Mouse (Mus musculus): ENCODE results near the gene Tom1l2.

Tom1l2 gene

GRCm38 (mm10) chr11:60345868-60346267 is 6.8 kb downstream of the Tom1l2 start:
- DNase-seq, result no peak

GRCm38 (mm10) chr11:60339361-60339760 is 13.3 kb downstream of the Tom1l2 start:
- no peak for DNase-seq

DNA sequence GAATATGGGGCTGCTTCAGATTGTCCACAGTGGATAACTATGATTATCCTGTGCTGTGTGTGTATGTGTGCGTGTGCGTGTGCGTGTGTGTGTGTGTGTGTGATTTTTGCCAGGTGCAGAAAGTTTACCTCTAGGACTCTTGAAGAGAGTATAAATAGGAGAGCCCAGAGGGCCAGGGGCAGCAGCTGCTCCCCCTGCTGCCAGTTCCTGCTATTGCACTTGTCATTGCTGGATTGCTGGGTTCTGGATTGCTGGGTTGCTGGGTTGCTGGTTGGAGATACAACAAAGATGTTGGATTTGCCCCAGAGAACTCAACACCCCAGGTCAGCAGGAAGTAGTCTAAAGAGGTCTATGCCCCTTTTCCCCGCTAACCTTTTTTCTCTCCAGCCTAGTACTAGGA is 14.4 kb downstream of the Tom1l2 start:
- peak; percentile 66 to 67 for DNase-seq

GRCm38 (mm10) chr11:60335771-60336170 is 16.9 kb downstream of the Tom1l2 start:
- DNase-seq, result no peak

- DNase-seq, result no peak
Observed at GRCm38 (mm10) chr11:60334124-60334523, 18.6 kb downstream of the Tom1l2 start.

- no peak for DNase-seq
Observed at GRCm38 (mm10) chr11:60333461-60333860, 19.2 kb downstream of the Tom1l2 start.

DNA sequence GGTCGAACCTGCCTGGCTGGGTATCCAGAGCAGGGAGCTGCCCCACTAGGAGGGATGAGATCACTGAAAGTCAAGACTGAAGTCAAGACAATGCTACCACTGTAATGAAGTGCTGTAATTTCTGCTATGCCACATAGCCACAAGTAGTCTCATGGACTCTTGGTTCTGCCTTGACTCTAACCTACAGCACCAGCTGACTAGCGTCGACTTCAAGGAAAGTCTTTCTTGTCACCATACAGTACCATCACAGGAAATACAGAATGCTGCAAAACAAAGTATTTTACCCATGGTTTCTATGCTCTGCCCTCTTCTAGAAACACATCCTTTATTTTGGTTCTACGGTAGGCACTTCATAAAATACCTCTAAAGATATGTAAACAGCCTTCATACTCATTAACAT is 22.2 kb downstream of the Tom1l2 start:
- DNase-seq, result no peak

DNA sequence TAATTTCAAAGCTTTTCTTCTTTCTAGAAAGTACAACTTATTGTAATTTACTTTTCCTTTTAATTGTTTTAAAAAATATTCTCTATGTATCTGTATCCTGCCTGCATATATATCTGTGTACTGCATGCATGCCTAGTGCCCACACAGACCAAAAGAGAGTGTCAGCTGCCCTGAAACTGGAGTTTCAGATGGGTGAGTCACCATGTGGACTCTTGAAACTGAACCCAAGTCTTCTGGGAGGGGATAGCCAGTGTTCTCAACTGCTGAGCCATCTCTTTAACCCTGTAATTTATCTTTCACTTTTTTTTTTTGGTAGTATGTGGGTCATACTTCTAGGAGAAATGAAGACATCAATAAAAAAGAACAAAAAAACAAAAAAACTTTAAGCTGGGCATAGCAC is 29.0 kb downstream of the Tom1l2 start:
- DNase-seq, result no peak

DNA sequence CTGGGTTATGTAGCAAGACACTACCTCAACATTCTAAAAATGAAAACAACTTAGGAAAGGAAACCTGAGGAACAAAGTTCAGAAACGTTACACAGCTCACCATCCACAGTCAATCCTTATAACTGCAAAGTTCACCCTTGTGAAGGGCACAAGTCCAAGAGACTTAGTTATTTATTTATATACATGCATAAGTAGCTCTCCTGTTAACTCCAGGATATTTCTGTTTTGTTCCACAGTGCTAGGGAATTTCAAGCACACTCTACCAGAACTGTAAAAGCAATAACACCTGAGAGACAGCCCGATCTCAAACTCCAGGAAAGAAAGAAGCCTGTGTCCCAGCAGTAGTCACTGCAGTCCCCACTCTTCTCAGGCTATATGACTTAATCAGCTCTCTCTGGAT is 31.3 kb downstream of the Tom1l2 start:
- DNase-seq, result no peak

DNA sequence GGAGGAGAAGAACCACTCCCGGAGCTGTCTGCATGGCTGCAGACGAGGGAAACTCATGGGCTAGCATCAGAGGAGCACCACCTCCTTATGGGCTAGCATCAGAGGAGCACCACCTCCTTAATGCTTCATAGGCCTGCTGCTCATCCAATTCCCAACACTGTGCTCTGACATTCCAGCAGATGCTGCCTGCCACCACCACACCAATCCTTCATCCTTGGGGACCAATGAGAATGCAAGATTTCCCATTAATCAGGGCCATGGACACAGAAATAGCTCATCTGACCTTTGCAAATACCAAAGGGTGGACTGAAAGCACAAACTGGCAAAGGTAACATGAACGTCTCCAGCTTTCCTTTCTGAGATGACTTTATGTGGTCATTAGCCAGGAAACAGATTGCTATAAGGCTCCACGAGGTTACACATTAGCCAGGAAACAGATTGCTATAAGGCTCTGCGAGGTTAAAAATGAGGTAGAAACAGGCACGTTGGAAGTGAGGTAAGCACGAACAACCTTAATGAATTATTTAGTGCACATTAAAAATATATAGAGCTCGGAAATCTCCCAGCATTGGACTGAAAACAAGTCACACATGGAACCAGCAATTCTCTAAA is 32.2 kb downstream of the Tom1l2 start:
- no peak for DNase-seq

DNA sequence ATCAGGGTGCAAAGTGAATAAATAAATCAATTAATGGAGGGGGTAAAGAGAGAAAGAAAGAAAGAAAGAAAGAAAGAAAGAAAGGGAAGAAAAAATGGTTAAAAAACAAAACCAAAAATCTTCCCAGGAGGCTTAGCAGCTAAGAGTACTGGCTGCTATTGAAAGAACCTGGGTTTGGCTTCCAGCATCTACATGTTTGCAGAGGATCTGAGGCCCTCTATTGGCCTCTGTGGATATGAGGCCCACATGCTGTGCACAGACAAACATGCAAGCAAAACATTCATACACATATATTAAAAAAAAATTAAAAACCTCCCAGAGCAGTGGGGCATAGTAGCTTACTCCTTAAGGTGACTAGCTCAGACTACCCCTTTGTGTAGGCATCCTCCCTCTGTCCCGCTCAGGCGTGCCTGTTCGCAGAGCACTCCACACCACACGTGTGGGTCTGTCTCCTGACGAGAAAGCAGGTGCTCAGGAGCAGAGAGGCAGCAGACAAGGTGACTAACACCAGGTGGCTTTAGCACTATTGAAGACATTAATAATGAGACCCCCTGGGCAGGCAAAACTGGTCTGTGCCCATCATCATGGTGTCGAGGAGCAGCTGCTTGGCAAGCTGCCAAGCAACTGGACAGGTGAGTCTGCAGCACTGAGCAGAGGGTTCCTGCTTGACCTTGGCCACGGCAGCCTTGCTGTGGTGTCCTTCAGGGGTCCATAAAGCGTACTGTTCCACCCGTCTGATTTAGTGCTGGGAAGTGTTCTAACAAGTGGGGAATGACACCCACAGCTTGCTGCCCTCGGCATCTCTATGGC is 33.2 kb downstream of the Tom1l2 start:
- DNase-seq, result no peak

DNA sequence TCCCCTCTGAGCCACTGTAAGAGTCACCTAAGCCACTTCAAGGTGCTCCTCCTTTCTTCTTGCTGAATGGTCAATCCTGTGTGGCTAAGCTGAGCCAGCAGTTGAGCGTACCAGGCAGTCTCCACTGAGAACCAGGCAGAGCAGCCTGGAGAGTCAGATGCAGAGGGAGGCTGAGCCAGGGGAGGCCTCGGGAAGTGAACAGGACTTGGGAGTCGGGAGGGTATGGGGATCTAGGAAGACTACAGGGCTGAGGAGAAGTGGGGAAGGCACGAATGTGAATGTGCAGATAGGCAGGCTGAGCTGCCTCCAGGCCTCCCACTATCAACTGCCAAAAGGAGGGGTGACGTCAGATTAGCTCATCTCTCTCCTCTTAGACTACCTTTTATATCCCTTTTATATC is 34.0 kb downstream of the Tom1l2 start:
- DNase-seq, result no peak

DNA sequence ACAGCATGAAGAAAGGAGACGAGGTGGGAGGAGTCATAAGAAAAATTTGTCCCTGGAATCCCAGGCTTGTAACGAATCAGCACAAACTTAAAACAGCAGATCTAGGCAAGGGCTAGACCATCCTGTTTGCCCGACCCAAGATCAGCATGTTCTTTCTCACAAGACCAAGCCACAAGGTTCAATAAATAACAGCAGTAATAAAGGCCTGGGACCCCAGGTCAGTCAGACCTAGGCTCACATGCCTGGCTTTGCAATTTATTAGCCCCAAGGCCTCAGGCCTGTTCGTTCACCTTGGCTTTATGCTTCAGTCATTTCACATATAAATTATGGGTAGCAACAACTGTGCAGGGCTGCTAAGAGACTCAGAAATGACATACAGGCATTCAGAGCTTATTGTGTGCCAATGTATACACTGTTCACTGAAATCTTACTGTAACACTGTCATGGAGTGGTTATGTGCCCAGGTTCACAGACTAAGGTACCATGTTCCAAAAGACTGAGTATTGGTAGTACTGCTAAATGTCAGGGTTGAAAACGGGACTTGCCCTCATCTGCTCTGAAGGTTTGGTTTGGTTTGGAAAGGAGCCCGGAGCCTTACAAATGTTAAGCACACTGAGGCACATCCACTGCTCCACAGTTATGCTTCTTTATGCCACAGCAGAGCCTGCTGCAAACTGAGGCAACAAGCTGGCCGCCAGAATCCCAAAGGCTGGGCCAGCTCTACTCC is 35.2 kb downstream of the Tom1l2 start:
- no peak for DNase-seq

- DNase-seq, result no peak
Observed at GRCm38 (mm10) chr11:60316883-60317282, 35.8 kb downstream of the Tom1l2 start.

DNA sequence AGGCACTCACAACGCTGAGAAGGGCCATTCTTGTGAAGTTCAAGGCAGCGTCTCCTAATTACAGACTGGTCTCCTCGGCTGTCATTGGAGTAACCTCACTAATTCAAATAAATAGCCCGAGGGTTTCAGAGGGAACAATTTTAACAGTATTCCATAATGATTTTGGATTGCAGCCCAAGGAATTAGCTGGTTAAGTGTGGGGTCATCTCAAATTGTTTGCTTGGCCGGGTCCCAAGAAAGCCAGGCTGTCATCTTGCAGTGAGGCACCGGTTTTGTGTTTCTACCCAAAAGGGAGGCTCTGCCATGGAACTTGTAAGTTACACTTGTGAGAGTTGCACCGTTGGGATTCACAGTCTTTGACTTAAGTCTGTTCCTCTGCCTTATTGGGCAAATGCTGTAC is 36.5 kb downstream of the Tom1l2 start:
- peak; percentile 54 to 68 for DNase-seq

DNA sequence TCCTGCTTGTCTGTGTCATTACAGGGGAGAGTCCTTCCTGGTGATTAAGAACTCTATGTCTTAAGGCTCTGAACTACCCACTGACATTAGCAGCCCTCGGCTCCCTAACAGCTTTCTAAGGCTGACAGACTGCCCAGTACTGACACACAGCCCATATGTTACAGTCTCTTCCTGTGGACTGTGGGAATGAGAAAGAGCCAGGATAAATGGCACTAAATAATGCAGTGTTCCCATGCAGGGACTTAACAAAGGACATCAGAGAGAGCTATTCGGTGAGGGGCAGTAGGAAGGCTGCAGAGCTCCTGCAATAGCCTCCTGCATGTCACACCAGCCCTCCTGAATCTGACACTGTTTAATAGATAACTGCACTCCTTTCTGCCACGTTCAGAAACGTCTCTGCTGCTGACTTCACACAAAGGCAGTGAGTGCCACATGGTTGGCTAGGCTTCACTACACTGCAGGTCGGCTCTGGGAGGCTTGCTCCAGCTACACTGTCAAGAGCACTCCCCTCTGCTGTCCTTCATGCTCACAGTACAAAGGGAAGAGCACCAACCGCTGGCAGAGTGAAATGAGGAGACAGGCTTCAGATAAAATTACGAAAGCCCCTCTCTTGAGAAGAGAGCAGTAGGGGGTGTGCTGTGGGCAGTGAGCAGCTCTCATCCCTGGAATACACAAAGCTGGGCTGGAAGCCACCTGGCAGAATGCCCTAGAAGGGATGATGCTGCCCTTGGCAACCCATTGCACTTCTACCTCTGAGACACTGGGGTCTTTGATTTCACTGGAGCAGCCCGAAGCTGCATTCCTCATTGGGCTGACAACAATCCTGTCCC is 41.5 kb downstream of the Tom1l2 start:
- peak; percentile 97 to 99 for DNase-seq

GRCm38 (mm10) chr11:60309875-60310274 is 42.8 kb downstream of the Tom1l2 start:
- no peak for DNase-seq

DNA sequence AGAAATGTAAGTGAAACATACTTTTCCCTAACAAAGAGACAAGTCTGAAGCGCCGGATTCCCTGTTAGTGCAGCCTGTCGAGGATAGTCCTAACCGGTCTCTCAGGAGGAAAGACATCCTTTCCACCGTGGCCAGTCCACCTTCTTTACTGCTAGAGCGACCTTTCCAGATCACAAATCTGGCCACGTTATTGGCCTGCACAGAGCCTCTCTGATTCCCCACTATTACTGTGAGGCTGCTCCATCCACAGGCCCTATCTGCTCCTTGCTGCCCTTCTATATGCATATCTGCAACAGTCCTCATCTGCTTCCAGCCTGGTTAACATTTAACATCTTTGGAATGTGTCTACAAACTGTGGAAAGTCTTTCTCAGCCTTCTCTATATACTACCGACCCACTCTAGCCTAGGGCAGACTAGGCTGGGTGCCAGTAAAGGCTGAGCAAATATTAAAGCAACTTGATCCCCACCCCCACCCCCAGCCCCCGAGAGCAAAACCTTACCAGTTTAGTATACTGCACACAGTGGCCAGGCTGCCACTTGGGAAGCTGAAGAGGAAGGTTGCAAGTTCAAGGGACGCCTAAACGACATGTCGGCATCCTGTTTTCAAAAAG is 44.1 kb downstream of the Tom1l2 start:
- DNase-seq, result no peak

DNA sequence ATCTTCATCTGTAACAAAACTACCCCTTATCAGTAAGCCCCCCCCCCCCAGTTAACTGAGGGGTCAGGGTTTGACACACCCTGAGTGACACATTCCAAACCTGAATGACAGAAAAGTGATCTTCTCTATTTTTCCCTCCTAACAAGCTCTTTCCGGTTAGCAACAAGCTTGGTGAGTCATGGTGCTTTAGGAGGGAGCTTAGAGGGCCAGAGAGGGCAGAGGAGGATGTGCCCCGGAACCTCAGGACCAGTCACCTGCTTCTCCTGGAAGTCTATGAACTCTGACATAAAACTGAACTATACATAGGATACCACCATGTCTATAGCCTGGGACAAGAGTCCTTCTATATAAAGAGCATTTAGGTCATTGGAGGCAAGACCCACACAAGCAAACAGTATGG is 44.6 kb downstream of the Tom1l2 start:
- DNase-seq, result no peak

DNA sequence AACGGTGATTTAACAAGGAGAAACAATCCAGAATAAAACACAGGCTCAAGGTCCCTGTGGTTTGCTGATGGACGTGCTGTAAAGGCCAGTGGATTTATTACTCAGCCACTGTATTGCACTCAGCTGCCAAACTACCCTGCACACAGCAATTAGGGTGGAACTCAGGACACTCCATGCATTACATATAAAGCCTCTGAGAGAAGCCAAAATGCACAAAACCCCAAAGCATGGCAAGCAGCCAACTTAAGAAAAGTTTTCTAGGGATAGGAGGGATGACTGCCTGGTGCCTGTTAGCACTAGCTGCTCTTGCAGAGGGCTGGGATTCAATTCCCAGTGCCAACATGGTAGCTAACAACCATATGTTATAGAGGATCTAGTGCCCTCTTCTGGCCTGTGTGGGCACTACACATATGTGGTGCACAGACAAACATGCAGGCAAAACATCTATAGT is 45.3 kb downstream of the Tom1l2 start:
- DNase-seq, result peak in 1 of 2 experiments; percentile 56

- peak; percentile 57 to 76 for DNase-seq
Observed at GRCm38 (mm10) chr11:60306834-60307233, 45.9 kb downstream of the Tom1l2 start.

GRCm38 (mm10) chr11:60305611-60306010 is 47.1 kb downstream of the Tom1l2 start:
- no peak for DNase-seq

All from cerebellum, postnatal 14 days (tissue).